Mouse (Mus musculus): ENCODE results near the gene Il1rap. TPM values are rescaled to one million over a fixed set of nuclear protein-coding genes. Genes with fewer than 3 reads are reported as not detected.
A peak's percentile ranks its signal among the peaks of the same experiment; 100 is the strongest.

Il1rap gene
- 1 to 10 TPM; 3.0 to 9.5 TPM for total RNA-seq (2021)
- long read RNA-seq, experiment 1, full-length matches to known transcripts: 3 of 3 reads
- long read RNA-seq, experiment 1, partial matches to known transcripts: 0 of 3 reads
- long read RNA-seq, experiment 1, other reads (novel, unspliced or antisense): 0 of 3 reads
- long read RNA-seq, experiment 2: 0 reads

DNA sequence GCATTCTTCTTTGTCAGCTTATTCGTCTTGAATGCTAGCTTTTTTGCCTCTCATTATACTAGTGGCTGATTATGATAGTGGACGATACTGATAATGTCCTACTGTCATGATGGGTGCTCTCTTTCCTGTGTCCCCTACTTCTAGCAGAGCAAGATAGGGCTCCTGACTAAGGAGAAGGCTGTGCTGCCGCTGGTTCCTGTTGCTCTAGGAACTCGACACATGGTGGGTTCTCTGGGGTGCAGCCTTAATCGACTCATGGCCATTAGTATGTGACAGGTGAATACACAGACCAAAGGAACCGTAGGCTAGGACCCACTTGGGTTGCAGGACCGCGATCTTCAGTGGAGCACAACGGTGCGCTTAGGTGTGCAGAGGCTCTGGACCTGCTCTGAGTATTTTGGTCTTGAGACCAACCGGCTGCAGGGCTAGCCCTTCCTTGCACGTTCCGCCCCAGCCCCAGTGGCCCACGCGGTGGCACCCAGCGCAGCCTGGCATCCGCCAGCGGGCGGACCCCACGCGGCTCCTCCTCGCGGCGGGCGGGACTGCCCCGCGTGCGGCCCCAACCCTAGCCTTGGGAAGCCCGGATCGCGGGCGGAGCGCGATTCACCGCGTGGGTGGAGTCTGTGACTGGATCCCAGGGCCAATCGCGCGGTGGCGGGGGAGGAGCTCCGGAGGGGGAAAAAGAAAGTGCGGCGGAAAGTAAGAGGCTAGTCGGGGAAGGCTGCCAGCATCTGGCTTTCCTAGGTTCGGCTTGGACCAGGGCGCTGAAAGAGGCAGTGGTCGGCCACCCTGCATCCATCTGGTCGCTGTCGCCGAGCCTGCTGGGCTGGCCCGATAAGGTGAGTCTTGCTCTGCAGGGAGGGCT lies at the start of gene Il1rap:
Gene Il1rap (plus strand): TSS at position 657 of the 865 bp plus-strand sequence.
- DNase-seq (ENCODE audit: low spot score in 2 of 2): peak; percentile 91 to 96

DNA sequence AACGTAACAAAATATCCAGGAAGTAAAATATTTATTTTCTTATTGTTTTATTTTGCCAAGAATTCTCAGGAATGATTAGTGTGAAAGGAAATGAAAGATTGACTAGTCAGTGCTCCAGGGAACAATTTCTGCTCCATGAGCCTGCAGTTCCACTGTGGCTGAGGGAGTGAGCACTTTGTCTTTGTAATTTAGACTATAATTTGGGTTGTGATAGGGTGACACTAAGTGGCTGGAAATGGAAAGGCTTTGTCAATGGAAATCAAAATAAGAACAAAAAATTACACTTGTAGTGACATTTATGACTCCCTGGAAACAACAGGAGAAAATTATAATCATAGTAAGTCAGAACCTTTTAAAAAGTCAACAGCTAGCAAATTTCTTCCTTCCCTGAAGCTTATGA lies 49.2 kb upstream of the Il1rap start:
- DNase-seq (ENCODE audit: low spot score in 2 of 2): no peak

DNA sequence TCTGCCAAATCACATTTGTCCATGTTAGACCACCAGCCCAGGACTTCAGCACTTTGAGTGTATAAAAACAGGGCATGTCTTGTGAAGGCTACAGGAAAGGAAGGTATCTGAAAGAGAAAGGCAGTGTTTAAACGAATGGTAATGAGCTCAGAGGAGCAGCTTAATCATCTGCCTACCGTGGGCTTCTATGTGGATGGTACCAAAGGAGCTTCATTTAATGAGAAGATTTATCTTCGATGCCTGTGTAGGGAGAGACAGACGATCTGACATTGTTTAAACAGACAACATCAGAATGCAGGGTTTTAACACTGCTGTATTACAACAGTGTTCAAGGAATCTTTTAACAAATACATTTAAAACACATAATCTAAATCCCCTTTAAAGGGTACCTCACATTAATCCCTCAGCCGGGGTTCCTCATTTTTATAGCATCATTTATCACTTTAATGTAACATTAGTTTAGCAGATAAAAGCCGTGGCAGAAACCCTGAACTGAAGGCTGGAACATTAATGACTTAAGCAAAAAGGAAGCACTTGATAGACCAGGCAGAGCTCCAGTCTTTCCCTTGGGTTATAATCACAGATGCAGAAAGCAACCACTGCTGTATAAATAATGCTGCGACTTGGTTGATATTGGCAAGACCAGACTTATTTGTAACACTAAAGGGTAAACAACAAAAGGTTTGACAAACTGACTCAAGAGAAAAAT lies 35.2 kb upstream of the Il1rap start:
- no peak for DNase-seq (ENCODE audit: low spot score in 2 of 2)

DNA sequence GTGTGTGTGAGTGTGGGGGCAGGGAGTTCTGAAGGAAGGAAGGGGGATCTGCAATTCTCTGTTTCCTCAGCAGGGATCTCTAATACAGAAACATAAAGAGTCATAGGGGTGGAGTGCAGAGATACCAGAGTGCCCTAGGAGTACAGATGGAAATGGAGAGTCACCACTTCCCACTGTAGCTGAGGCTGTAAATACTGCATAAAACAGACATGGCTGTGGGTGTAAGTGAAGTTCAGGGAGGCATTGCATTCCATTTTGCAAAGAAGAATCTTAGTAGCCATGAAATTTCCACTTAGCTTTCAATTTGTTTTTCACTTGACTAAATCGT lies 34.7 kb upstream of the Il1rap start:
- DNase-seq (ENCODE audit: low spot score in 2 of 2): no peak

DNA sequence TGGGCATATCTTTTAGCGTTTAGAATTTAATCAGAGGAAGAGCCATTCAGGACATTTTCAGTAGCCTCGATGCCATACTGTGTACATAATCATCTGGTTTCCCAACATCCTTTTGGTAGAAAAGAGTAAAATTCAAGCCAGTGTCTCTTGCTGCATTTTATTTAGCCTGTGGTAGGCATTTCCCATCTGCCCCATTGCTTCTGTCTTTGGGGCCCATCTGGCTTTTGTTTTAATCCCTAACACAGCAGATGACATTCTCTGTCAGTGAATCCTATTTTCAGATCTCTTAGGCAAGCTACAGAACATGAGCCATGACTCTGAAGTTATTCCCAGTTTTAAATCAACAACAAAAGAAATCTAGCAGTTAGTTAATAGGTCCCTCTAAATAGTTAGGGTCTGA lies 32.3 kb upstream of the Il1rap start:
- no peak for DNase-seq (ENCODE audit: low spot score in 2 of 2)

DNA sequence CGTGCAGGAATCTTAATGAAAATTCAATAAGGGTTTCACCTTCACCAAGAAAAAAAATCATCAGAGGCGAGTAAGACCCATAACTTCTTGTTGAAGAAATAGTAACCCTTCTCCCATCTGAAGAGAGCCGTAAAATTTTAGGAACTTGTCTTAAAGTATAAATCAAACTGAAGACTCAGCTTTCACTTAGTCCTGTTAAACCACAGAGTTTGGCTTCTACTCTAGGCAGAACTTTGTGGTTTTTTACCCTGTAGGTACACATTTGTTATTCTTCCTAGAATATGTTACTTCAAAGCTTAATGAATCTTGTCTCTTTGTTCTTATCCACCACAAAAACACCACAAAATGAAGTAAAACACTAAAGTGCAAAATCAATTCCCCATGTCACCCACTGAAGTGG lies 29.3 kb upstream of the Il1rap start:
- DNase-seq (ENCODE audit: low spot score in 2 of 2): no peak

DNA sequence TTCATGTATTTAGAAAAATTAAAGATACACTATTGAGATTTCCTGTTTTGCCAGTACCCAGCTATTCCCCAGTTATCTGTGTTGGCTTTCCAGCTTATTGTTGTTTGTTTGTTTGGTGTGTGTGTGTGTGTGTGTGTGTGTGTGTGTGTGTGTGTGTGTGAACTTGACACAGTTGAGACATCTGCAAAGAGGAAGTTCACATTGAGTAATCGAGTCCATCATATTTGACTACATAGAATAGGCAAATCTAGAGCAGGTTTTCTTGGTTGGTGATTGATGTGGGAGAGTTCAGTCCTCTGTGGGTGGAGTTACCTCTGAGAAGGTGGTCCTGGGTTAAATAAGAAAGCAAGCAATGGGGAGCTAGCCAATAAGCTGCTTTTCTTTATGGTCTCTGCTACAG lies 22.7 kb upstream of the Il1rap start:
- no peak for DNase-seq (ENCODE audit: low spot score in 2 of 2)

DNA sequence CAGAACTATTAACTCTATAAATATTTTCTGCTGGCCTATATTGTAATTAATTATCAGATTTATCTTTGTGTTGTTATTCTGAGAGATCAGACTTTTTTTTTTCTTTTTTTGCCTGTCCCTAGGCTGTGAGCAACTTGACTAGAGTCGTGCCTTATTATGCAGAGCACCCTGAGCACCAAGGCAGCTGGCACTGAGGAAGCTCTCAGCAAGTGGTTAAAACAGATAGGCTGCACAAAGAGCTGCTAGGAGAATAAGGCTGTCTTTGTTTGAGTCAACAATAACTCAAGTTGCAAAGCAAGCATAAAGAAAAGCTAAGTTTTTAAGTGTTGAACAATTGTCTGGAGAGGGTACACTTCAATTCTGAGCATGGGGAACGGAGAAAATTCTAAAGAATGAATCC lies 19.8 kb upstream of the Il1rap start:
- DNase-seq (ENCODE audit: low spot score in 2 of 2): no peak

DNA sequence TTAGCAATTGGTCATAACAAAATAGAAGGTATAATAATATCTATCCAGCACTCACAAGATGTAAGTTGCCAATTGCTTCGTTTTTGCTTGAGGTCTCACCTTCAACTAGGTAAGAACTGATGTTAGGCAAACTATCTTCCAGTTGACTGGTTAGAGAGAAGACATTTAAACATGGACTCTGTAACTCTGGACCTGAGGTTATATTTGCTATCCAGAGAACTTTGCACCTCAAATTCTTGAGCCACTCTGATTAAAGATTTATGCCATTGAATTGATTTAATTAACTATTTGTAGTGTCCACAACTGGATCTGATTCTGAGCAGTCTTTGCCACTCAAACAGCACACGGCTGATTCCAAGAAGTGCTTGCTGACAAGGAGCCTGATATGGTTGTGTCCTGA lies 18.7 kb upstream of the Il1rap start:
- no peak for DNase-seq (ENCODE audit: low spot score in 2 of 2)

DNA sequence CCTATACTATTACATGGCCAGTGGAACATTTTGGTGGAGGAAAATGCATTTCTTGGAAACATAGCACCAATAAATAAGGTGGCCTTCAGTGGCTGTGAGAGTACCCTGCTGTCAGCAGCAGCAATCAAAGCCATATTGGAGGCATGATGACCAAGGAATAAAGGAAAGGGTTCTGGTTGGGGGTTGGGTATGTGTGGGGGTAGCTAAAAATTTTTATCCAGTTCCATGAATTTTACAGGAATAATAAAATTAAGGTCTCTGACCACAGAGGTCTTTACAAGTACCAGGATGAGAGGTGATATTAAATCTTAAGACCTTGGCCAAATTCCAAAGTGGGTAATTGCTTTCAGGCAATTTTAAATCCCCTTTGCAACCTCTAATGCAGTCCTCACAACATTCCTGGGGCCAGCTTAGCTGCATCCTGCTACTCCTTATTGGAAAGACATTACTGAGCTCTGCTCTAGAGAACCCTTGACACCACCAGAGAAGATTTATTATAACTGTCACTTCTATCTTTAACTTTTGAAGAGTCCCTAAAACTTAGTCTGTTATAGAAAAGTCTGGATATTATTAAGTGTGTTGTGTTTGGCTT lies 12.0 kb upstream of the Il1rap start:
- DNase-seq (ENCODE audit: low spot score in 2 of 2): no peak

DNA sequence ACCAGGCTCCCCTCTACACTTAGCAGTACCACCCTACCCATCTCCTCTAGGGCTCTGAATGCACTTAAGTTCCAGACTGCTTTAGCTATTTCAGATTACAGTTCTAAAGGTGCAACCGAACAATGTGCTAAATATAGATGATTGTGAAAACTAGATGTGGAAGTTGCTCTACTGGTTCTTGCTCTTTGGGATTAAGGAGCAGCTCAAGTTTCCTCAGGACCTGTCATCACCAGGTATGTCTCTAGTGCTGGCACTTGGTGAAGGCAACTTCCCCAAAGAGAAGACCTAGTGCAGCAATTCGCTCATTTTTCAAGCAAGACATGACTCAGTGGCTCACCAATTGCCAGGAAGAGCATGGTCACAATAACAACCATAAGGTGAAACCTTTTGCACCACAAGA lies 9.7 kb upstream of the Il1rap start:
- DNase-seq (ENCODE audit: low spot score in 2 of 2): no peak

DNA sequence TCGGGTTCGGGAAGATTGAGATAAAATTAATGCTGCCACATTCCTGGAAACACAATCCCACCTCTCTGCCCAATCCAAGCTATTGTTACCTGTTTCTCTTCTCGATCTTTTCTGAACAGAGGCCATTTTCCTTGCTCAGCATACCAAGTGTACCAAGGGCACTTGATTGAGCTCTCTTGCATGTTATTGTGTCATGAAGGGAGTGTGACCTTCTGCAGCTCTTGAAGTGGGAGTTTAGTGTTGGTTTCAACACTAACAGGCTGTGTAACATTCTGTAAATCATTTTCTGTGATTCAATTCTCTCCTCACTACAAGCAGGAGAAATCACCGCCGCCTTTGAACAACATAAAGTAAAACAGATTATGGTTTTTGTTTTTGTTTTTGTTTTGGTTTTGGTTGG lies 7.3 kb upstream of the Il1rap start:
- DNase-seq (ENCODE audit: low spot score in 2 of 2): no peak

DNA sequence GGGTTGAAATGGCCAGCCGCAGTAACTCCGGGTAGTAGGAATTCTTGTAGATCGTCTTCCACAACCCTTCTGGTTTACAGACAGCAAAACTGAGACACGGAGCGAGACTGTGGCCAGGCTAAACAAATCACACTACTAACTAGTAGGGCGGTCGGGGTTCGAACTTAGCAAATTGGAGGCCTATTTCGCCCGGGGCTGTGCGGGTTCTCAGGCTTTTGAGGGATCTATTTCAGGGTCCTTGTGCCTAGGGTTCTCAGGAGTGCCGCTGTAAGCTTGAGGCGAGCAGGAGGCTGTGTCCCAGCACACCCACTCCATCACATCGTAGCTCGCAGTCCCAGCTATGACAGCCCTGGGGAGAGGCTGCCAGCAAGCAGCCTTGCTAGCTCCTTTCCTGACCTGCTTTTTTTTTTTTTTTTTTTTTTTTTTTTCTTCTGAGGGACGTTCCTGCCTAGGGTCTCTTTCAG lies 441 bp downstream of the Il1rap start:
- peak in 1 of 2 experiments; percentile 31 for DNase-seq (ENCODE audit: low spot score in 2 of 2)

DNA sequence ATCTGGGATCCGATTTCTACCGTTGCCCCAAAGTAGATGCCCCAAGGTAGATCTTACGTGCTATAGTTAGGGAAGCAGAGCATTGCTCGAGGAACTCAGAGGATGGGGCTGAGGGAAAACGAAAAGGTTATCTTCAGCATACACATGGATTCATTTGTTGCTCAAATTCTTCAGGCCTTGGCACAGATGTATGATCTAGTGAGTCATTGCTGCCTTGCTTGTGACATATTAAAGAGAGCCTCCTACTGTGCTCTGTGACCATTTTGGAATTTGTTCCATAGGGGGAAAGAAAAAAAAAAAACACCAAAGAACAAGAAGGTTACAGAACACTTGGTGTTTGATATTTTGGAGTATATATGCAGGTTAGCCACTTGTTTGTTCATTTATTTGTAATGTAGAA lies 4.3 kb downstream of the Il1rap start:
- DNase-seq (ENCODE audit: low spot score in 2 of 2): no peak

DNA sequence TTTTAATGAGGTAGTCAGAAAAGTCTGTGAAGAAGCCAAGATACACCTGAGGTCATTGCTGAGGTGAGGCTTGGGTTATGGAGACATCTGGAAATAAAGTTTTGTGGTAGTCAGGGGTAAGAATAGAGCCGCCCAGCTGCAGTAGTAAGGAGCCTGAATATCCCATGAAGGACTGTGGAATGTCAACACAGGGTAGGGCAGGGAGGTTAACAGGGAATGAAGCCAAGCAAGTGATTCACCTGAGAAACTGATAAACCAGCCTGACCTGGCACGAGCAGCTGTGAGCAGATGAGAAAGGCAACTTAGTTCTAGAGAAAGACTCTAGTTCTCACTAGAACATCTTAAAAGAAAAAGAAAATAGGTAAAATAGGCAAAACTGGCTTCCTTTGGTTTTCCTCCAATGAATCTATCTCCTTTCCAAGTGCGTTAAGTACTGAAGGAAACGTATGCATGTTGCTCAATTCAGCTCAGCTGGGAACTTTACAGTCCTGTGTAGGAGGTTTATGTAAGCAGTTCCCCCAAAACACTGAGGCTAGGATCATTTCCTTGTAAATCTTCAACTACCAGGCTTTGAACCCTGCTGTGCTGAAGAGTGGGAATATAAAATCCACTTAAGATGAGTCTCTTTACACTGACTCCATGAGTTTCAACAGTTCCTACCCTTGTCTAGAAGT lies 9.5 kb downstream of the Il1rap start:
- DNase-seq (ENCODE audit: low spot score in 2 of 2): no peak

DNA sequence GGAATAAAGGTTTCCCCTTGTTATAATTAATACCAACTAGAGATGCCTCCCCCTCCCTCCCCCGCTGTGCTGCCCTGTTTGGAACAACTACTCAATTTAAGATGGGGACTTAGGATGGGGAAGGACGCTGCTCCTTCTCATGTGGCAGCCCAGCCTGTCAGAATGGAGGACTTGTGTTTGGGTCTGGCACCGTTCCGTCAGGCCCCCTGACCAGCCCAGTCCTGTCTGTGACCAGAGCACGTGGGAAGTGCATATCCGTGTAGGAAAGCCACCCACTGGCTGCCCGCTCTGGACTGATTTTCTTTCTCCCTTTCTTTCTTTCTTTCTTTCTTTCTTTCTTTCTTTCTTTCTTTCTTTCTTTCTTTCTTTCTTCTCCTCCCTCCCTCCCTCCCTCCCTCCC lies 14.9 kb downstream of the Il1rap start:
- no peak for DNase-seq (ENCODE audit: low spot score in 2 of 2)

DNA sequence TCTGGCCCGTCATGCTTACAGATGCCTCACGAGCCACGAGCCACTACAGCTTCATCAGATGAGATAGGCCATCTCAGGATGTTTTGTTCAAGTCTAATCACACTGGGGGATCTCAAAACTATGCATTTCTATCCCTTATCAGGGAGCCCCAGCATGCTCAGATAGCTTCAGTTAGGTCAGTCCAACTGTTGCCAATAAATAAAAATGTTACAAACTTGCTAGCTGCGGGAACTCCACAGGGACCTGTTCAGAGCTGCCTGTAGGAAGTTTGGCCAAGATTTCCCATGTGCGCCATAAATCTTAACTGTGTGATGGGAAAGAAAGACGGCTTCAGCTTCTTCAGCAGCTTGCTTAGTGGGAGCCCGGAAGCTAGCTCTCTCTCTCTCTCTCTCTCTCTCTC lies 15.8 kb downstream of the Il1rap start:
- no peak for DNase-seq (ENCODE audit: low spot score in 2 of 2)

DNA sequence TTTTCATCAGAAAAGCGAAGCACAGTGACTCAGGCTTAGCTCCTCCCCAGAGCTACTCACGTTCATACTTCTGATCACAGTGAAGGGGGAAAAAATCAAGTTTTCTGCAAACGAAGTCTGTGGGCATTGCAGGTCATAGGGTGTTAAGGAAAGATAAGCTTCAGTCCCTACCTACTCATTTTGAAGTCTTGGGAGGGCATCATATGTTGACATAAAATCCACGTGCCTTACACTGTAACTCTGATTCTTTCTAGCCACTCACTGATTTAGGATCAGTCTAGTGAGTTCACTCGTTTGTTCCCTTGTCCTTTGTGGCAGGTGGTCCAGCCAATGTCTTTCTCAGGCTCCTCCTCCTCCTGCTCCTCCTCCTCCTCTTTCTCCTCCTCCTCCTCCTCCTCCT lies 17.1 kb downstream of the Il1rap start:
- no peak for DNase-seq (ENCODE audit: low spot score in 2 of 2)

DNA sequence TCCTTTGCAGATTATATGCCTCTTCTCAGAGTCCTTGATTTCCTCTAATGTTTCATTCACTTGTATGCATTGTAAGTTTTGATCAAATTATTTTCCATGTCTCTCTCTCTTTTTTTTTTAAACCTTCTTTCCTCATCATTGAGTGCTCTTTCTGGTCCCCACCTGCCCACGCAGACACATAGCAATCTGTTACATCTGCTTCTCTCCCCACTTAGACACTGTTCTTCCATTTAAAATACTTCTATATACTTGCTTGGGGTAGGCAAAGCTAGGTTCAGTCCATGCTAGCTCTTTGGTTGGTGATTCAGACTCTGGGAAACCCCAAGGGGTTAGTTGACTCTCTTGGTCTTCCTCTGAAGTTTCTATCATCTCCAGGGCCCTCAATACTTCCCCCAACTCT lies 20.0 kb downstream of the Il1rap start:
- no peak for DNase-seq (ENCODE audit: low spot score in 2 of 2)

DNA sequence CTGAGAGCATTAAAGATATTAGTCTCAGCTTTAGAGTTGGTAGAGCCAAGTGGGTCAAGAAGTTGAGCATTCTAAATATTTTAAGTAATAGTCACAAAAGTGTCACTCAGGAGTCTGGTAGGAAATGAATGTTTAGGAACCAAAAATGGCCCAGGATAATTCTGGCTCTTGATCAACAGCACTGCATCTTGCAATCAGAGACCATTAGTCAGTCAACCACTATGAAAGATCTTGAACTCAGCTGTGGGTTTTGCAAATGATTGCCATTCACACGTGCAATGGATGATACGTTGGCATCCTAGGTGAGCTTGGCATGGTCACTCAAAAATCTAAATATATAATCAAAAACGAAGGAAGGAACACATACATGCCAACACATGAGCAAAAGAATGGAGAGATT lies 23.1 kb downstream of the Il1rap start:
- DNase-seq (ENCODE audit: low spot score in 2 of 2): no peak

DNA sequence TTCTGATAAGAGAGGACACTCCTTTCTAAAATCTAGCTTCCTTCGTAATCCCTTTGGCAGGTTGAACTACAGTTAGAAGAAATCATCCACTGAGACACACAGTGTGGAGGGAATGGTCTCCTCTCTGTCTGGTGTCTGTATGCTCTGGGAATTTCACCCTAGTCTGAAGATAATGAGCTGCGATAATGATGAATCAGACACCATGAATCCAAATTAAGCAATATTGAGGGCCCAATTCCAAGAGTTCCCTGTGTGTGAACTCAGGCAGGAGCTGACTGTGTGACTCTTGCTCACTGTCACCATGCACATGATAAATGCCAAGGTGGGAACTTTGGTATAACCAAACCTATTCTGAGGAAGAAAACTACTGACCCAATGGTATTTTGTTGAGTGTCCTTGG lies 26.5 kb downstream of the Il1rap start:
- no peak for DNase-seq (ENCODE audit: low spot score in 2 of 2)

Measured in adrenal gland, adult 18-20 months (tissue).